Mouse (Mus musculus): ENCODE data around the gene Abcf3.

Gene Abcf3

DNA sequence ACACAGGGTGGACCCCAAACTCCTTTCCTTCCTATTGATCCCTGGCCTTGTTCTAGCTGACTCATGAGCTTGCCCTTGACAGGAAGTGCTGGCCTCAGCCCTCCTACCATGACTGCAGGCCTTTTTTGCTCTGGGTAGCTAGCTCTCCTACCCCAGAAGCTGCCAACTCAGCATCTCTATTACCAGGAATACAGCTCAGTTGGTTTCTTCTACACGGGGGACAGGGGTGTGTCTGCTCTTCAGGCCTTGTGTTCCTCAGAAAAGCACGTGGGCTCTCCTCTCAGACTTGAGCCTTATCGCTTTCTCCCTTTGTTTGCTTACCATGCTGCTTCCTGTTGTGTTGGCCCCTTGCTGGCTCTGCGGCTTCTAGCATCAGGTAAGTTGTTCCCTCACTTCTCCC is 7.9 kb upstream of the Abcf3 start:
- no peak for DNase-seq (ENCODE audit: low read depth, low spot score)

DNA sequence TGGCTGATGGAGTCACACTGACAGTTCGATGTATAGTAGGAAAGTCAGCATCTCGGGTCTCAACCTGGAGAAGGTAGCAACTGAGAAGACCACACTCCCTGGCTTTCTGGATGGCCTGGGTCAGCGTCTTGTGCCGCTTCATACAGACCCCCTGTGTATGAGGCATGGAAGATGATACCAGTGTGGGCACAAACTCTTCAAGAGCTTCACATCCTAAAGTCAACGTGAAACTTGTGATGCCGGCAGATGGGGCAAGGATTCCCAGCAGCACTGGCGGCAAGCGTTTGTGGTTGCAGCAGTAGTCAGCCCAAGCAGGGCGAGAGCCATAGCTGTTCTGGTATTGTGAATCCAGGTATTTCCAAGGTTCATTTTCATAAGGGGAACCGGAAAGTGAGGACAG is 2.7 kb upstream of the Abcf3 start:
- DNase-seq (ENCODE audit: low read depth, low spot score): no peak

GRCm38 (mm10) chr16:20547423-20547822 is 954 bp upstream of the Abcf3 start:
- DNase-seq (ENCODE audit: low read depth, low spot score): no peak

GRCm38 (mm10) chr16:20549161-20549560 is 784 bp downstream of the Abcf3 start:
- DNase-seq (ENCODE audit: low read depth, low spot score): no peak

GRCm38 (mm10) chr16:20551691-20552090 is 3.3 kb downstream of the Abcf3 start:
- DNase-seq (ENCODE audit: low read depth, low spot score): no peak

DNA sequence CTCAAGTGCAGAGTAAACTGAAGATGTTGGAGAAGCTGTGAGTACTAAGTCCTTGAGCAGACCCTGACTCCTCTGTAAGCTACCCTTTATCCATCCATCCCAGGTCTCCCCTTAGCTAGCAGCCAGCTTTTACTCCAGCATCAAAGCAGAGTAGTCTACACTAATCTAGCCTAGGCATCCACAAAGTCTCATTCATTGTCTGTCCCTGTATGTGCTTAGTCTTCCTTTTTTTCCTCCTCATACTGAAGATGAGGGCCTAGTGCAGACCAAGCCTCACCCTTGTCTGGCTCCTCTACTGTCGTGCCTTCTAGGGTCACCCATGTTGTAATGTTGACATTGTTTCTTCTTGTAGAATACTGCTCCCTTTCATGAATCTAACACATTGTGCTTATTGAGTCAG is 4.2 kb downstream of the Abcf3 start:
- DNase-seq (ENCODE audit: low read depth, low spot score): no peak

DNA sequence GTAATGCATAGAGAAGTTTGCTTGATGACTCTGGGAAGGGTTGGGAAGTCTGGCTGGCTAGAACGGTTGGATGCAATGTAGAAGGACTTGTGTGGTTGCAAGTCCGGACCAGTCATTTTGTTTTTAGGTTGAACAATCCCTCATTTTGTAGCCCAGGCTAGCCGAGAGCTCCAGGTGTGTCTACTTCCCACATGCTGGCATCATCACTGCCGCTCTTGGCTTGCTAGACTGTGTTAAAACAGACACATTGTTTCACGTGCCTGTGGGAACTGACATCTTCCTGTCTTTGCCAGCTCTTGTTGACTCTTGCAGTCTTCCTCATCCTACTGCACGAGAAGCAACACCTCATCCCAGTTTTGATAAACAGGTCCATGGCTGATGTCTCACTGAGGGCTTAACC is 6.6 kb downstream of the Abcf3 start:
- DNase-seq (ENCODE audit: low read depth, low spot score): no peak

DNA sequence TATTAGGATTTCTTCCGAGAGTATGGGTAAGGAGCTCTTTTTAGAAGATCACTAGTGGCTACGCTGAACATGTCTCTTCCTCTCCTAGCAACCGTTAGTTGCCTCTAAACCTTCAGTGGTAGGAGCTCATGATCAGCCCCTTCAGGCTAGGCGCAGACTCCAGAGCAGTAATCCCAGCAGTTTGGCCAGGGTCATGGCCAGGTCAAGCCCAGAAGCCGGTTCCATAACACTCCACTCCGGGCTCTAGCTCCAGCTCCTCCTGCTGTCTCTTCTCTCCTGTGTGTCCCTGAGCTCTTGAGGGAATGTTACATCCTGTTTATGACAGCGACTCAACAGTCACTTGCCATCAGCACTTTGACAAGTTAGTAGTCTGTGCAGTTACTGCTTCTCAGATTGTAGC is 9.0 kb downstream of the Abcf3 start:
- DNase-seq (ENCODE audit: low read depth, low spot score): no peak

DNA sequence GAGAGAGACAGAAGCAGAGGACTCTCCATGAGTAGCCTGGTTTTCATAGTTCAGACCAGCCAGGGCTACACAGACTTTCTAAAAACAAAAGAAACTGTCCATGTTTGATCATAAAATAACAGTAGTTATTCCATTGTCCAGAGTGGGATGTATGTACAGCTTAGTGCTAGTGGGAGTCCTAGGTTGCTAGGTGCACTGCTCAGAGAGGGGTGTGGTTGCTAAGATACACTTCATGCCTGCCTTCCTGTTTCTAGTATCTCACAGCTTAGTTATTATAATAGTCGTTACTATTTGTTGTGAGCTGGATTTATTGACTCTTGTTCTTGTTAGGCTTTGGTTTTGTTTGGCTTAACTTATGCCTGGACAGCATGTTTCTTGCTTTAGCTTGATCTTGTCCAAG is 16.7 kb downstream of the Abcf3 start:
- DNase-seq (ENCODE audit: low read depth, low spot score): no peak

DNA sequence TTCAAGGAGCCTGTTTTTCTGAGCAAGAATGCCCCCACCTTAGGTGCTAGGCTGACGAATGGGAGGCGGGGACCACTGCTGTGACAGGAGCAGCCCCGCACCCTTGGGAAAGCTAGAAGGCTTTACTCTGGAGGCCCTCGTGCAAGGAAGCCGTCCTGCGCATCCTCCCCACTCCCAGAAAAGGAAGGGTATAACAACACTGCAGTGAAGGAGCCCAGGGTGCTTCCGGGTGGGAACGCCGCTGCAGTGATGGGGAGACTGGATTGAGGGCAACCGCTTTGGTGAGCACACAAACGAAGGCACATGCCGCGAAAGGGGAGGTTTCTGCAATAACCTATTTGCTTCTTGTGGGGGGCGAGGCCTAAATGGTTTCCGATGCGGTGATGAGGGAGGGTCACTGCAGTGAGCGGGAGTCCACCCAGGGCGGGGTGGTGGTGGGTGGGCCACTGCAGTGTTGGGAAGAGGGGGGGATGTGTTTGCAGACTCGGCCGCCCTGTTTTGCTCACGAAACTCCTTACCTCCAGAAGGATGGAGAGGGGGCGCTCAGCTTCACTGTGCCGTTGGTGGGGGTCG is 41.1 kb downstream of the Abcf3 start, which contains the start of gene Vwa5b2:
Gene Vwa5b2, plus strand, starts transcription at position 106 of the 573 bp plus-strand sequence.
- DNase-seq (ENCODE audit: low read depth, low spot score): no peak

DNA sequence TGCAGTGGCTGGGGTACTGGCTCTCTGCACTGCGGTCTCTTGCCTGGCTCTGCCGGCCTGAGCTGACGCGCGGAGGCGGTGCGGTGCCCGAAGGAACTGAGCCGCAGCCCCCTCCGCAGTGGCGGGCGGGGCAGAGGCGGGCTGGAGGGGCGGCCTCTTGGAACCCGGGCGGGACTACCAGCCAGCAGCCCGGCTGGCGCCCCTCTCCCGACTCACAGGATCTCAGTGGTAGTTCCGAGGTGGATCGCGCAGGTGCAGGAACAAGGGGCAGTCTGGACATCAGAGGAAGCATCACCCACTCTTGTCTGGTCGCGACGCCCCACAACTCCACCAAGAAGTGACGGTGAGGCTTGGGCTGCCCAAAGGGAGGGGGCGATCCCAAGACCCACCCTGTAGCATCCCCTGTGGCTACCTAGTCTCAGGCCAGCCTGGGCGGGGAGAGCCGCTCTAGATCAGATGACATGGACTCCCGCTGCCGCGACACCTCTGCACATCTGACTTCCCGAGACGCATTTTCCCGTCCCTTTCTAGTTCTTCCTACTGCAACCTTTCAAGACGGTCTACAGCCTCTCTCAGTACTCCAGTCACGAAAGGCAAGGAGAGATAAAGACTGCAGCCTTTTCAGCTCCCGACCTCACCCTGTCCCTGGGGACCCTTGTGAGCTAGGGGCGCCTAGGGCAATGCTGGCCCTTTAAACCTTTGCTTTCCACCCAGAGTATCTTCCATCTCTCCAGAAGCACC is 41.7 kb downstream of the Abcf3 start:
- DNase-seq (ENCODE audit: low read depth, low spot score): no peak

DNA sequence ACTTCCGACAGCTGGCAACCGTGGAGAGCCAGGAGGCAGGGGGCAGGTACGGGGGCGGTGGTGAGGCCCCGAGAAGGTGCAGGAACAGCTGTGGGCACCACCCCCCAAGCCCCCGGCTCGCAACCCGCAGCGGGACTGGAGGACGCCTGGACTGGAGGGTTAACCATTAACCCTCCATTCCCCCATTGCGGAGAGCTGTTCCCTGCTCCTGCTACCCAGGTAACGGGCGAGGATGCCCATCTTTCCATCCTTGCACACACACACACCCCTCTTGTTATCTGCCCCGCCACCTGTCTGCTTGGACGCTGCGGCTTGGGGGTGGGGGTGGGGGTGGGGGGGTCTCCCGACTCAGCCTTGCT is 42.3 kb downstream of the Abcf3 start:
- DNase-seq (ENCODE audit: low read depth, low spot score): no peak

- no peak for DNase-seq (ENCODE audit: low read depth, low spot score)
Observed at GRCm38 (mm10) chr16:20591076-20591705, 42.8 kb downstream of the Abcf3 start.

GRCm38 (mm10) chr16:20595060-20595673 is 46.8 kb downstream of the Abcf3 start:
- DNase-seq (ENCODE audit: low read depth, low spot score): no peak

- DNase-seq (ENCODE audit: low read depth, low spot score): no peak
Observed at GRCm38 (mm10) chr16:20595737-20596136, 47.4 kb downstream of the Abcf3 start.

GRCm38 (mm10) chr16:20596687-20597441 is 48.5 kb downstream of the Abcf3 start:
- DNase-seq (ENCODE audit: low read depth, low spot score): no peak

DNA sequence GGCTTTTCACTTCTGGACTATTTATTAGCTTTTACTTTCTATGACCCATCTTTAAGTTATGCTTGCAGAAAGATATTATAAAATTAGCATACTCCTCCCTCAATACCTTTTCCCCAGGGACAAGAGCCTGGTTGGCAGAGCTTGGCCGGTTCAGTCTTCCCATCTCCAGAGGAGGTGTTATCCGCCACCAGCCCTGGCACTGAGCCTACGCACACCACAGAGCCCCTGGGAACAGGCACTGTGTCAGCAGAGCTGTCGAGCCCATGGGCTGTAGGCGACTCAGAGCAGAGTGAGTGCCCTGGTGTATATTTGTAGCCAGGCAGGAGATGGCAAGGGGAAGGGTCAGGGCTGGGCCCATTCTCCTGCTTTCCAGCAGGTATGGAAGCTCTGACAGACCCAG is 52.1 kb downstream of the Abcf3 start:
- no peak for DNase-seq (ENCODE audit: low read depth, low spot score)

DNA sequence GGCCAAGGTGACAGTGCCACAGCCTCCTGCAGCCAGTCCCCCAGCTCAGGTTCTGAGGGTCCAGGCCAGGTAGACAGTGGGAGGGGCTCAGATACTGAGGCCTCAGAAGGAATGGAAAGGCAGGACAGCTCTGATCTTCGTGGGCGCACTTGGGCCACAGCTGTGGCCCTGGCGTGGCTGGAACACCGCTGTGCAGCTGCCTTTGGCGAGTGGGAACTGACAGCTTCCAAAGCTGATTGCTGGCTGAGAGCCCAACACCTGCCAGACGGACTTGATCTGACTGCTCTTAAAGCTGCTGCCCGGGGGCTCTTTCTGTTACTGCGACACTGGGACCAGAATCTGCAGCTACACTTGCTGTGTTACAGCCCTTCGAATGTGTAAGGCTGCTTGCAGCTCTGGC is 56.3 kb downstream of the Abcf3 start:
- no peak for DNase-seq (ENCODE audit: low read depth, low spot score)

GRCm38 (mm10) chr16:20610501-20611356 is 62.4 kb downstream of the Abcf3 start:
- peak; percentile 75 for DNase-seq (ENCODE audit: low read depth, low spot score)
